Mouse (Mus musculus) forebrain, embryonic 10.5 days (tissue): ENCODE results near the gene Ablim1. TPM values are rescaled to one million over a fixed set of nuclear protein-coding genes. Genes with fewer than 3 reads are reported as not detected.
A peak's percentile ranks its signal among the peaks of the same experiment; 100 is the strongest.

Experiments
- DNase-seq: peaks from one replicate; pipeline ENCODE4 v3.0.0-alpha.2; 2017; ENCODE audit warnings: low spot score; ENCODE audit errors: extremely low spot score
- H3K27ac ChIP-seq: fragments of 300-500 bp; sonication (generic); 2 replicates; pipeline ENCODE4 v1.5.1; 2016; ENCODE audit warnings: mild to moderate bottlenecking
- H3K27me3 ChIP-seq: fragments of 300-500 bp; sonication (generic); 2 replicates; pipeline ENCODE4 v1.6.1; 2016; ENCODE audit warnings: mild to moderate bottlenecking; ENCODE audit not compliant: poor library complexity, severe bottlenecking
- H3K36me3 ChIP-seq: fragments of 300-500 bp; sonication (generic); replicated peaks from 2 replicates; pipeline ENCODE4 v1.6.1; 2016; ENCODE audit warnings: mild to moderate bottlenecking, moderate library complexity
- H3K4me1 ChIP-seq: fragments of 300-500 bp; sonication (generic); 2 replicates; pipeline ENCODE4 v1.6.1; 2016
- H3K4me3 ChIP-seq: fragments of 300-500 bp; sonication (generic); 2 replicates; pipeline ENCODE4 v1.5.1; 2016; ENCODE audit warnings: mild to moderate bottlenecking, moderate library complexity
- H3K9me3 ChIP-seq: fragments of 300-500 bp; sonication (generic); 2 replicates; pipeline ENCODE4 v1.6.1; 2016; ENCODE audit warnings: mild to moderate bottlenecking, moderate library complexity
- WGBS: fragments of 180-500 bp; shearing (Covaris S2); methylation state at CpG from one replicate; pipeline ENCODE4 v1.1.7; 2016; 5-methylcytosine and 5-hydroxymethylcytosine counted together
- polyA plus RNA-seq: library from polyadenylated mRNA; unstranded; fragments of >200 nt; fragmentation: Nextera tagmentation; extraction: Ambion mirVana; gene quantifications from 2 replicates; pipeline ENCODE4 v1.2.1, GENCODE M21; 2016

Gene Ablim1
- polyA plus RNA-seq, 1 experiment from 2014 or later = 21.0 TPM

DNA sequence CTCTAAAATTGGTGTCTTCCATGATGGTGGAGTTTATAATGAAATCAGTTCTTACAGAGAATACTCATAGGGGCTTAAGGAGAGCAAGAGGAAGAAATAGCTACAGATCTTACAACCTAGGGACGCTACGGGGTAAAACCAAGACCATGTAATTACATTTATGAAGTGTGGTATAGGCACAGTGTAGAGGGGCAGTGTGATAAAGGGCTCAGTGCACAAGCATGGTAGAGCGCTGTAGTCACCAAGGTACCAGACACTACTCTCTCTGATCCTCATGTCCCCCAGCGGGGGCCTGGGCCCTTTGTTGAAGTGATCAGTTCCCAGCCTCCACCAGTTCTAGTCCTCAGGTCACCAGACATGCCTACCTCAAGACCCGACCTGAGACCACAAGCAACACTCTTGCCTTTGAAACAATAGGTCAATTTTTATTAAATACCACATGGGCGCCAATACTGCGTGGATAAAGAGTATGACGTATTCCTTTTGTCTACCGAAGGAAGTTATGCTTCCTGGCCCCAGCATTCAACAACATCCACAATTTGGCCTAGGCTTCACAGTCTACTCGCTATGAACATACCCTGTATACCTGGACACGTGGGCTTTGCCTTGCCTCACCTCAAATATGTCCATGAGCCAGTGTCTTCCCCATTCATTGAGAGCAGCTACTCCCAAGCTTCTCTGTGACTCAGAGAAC is 213.8 kb downstream of the Ablim1 start:
- WGBS = 94% methylated on average over 11 of the region's 11 CpGs
- DNase-seq = no peak
- Histone ChIP-seq H3K27ac (no peak overlapping the region), H3K27me3 (no peaks in the 10 kb centered on the region), H3K4me3 (no peak overlapping the region), H3K9me3 (no peaks in the 10 kb centered on the region), H3K36me3 (no peaks in the 10 kb centered on the region; the same call in 1 of the 2 replicates), H3K4me1 (peaks cover 39% of the 10 kb centered on the region)

DNA sequence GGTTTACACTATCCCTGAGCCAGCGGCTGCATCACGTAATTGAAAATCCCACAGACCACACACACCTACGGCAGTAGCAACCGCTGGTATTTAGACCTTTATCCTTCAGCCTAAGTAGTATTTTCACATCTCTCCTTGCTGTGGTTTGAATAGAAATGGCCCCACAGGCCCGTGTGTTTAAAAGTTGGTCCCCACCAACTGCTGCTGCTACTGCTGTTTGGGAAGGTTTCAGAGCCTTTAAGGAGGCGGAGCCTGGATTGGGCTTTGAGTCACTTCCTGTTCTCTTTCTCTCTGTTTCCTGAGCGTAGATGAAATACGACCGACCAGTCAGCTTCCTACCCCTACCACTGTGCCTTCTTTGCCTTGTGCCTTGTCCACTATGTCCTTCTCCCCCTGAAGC is 214.7 kb downstream of the Ablim1 start:
- 0 out of 2 replicates have a peak overlapping the region, but pooled peaks have one; percentile 5 for H3K27ac ChIP-seq
- H3K4me1 ChIP-seq = peaks cover 32% of the 10 kb centered on the region
- no peak for DNase-seq
- 92% methylated on average over 9 of the region's 9 CpGs for WGBS
- no peaks in the 10 kb centered on the region for H3K9me3 ChIP-seq
- H3K36me3 ChIP-seq = no peaks in the 10 kb centered on the region
- no peak overlapping the region for H3K4me3 ChIP-seq
- no peaks in the 10 kb centered on the region for H3K27me3 ChIP-seq

DNA sequence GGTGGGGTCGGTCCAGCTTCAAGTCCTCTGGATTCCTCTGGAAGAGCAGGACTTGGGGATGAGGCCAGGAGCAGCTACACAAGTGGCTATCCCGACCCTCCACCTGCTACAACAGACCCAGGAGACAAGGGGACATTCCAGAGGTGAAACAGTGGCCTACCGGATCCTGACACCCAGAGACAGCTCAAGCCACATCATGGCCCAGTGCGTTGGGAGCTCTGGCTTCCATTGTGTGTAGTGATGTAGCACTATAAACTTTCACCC is 215.7 kb downstream of the Ablim1 start:
- Histone ChIP-seq H3K27me3 (no peaks in the 10 kb centered on the region), H3K36me3 (no peaks in the 10 kb centered on the region), H3K27ac (no peak overlapping the region), H3K9me3 (no peaks in the 10 kb centered on the region), H3K4me3 (no peak overlapping the region), H3K4me1 (peaks cover 32% of the 10 kb centered on the region)
- DNase-seq = no peak
- WGBS = 86% methylated on average over 4 of the region's 4 CpGs

DNA sequence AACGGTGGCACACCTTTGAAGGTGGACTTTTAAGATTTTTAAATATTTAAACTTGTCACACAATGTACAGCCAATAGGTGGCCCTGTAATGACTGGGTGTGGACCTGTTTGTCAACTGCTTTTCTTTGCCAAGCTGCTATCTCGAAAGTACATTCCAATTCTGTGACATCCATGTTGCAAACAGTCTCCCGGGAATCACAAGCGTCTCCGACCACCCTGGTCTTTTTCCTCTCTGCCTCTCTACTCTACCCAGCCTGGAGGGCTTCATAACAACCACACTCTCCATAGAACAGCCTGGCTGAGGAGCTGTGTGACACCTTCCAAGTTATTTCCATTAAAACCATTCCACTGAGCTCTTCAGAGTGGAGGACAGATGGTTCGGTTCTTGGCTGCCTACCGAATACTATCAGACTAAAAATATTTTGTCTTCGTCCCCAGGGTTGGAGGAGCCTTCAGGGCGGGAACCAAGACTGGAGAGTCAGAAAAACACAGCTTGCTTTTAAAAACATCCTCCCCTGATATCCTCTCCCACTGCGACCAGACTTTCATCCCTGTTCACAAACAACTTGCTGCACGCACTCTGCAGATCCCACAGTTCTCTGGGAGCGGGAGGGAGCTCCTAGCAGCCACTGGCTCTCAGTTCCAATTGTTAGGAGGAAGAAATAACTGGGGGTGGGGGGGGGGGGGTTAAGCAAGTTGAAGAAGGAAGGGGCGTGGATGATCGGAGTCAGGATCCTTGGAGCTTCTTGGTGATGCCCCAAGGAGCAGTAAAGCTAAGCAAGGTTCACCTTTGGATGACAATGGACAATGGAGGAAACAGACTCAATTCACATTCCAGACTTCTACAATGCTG is 216.3 kb downstream of the Ablim1 start:
- Histone ChIP-seq H3K36me3 (no peaks in the 10 kb centered on the region), H3K27ac (0 out of 2 replicates have a peak overlapping the region, but pooled peaks have one; percentile 13), H3K4me1 (peaks cover 30% of the 10 kb centered on the region), H3K27me3 (no peaks in the 10 kb centered on the region), H3K9me3 (no peaks in the 10 kb centered on the region), H3K4me3 (no peak overlapping the region)
- DNase-seq = no peak
- 79% methylated on average over 14 of the region's 14 CpGs for WGBS

DNA sequence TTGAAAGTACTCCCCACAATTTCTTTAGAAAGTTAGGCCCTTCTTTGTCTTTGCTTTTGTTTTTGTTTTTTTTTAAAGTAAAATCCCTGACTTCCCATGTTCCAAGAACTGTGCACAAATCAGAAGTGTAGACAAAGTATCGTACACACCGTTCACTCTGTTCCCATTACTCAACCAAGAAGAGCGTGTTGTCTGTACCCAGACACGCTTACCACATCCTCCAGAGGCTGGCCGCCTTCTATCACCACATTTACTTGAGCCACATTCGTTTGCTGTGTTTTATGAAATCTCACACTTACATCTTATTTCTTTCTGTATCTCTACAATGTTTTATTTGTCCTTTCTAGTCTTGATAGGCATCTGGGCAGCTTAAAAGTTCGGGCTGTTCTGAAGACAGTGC is 219.4 kb downstream of the Ablim1 start:
- peaks cover 35% of the 10 kb centered on the region for H3K4me1 ChIP-seq
- WGBS = 93% methylated on average over 7 of the region's 7 CpGs
- no peak for DNase-seq
- H3K4me3 ChIP-seq = no peak overlapping the region
- no peak overlapping the region for H3K27ac ChIP-seq
- H3K36me3 ChIP-seq = no peaks in the 10 kb centered on the region
- no peaks in the 10 kb centered on the region for H3K9me3 ChIP-seq
- H3K27me3 ChIP-seq = no peaks in the 10 kb centered on the region

DNA sequence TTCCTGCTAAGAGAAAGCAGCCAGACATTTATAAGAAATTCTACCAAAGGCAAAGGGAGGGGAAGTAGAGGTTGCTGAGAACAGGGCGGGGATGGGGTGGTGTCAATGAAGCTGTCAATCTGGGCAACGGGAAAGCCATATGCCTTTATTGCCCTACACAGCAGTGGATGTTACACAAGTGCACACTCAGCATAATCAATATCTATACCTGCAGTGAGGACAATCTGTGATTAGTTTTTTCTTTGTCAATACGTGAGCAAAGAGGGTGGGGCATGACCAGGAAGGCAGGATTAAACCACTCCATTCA is 221.1 kb downstream of the Ablim1 start:
- no peaks in the 10 kb centered on the region for H3K9me3 ChIP-seq
- H3K27me3 ChIP-seq = no peaks in the 10 kb centered on the region
- no peak overlapping the region for H3K27ac ChIP-seq
- no peak overlapping the region for H3K4me3 ChIP-seq
- 90% methylated on average over 3 of the region's 3 CpGs for WGBS
- no peak for DNase-seq
- H3K4me1 ChIP-seq = peaks cover 37% of the 10 kb centered on the region
- no peaks in the 10 kb centered on the region for H3K36me3 ChIP-seq

DNA sequence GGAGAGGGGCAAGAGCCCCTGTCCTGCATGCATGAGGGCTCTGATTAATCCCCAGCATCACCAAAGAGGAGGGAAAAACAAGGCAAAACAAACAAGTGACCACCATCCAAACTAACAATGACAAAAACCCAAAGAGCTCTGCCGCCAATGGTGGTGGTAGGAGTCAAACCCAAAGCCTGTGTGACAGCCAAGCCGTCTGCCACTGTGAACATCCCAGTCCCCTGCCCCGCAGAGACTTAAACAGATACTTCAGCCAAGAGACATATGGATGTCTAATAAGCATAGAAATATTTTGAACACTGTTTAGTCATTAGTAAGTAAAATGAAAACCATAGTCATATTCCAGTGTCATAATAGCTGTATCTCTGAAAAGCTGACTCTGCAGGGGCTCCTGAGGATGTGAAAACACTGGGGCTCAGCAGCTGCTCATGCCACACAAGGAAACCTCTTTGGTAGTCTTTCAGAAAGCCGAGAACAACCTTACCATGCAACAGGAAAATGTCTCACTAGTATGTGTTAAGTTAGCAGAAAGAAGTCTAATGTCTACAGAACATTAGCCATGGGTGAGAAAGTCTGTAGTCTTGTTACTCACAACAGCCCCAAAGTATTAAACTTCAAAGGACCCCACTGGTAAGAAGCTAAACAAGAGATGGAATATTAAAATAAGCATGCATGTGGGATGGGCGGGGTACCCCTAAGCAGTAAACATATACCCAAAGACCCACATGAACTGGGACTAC is 221.6 kb downstream of the Ablim1 start:
- no peak for DNase-seq
- 90% methylated on average over 5 of the region's 5 CpGs for WGBS
- H3K4me1 ChIP-seq = peaks cover 36% of the 10 kb centered on the region
- H3K9me3 ChIP-seq = no peaks in the 10 kb centered on the region
- no peak overlapping the region for H3K27ac ChIP-seq
- H3K27me3 ChIP-seq = no peaks in the 10 kb centered on the region
- no peak overlapping the region for H3K4me3 ChIP-seq
- H3K36me3 ChIP-seq = no peaks in the 10 kb centered on the region

DNA sequence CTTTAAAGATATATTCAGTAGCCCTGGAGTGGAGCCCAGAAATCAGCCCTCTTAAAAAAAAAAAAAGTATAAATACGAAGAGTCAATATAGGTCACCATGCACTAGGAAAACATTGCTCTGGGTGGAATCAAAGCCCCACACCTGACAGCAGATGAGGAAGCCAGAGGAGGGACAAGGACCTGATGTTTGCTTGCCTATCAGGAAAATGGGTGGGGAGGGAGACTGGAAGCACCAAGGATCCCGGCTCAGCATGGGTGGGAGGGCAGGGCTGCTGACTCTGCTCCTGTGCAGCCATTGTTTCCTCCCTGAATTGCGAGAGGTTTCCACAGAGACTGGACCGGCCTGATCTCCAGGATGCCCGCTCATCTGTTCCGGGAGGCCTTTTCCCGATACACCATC is 223.4 kb downstream of the Ablim1 start:
- Histone ChIP-seq H3K27ac (no peak overlapping the region), H3K4me3 (no peak overlapping the region), H3K9me3 (0 out of 2 replicates have a peak, but pooled peaks cover 2% of the 10 kb centered on the region), H3K27me3 (no peaks in the 10 kb centered on the region), H3K36me3 (no peaks in the 10 kb centered on the region), H3K4me1 (peaks cover 36% of the 10 kb centered on the region)
- DNase-seq = no peak
- 75% methylated on average over 7 of the region's 7 CpGs for WGBS

DNA sequence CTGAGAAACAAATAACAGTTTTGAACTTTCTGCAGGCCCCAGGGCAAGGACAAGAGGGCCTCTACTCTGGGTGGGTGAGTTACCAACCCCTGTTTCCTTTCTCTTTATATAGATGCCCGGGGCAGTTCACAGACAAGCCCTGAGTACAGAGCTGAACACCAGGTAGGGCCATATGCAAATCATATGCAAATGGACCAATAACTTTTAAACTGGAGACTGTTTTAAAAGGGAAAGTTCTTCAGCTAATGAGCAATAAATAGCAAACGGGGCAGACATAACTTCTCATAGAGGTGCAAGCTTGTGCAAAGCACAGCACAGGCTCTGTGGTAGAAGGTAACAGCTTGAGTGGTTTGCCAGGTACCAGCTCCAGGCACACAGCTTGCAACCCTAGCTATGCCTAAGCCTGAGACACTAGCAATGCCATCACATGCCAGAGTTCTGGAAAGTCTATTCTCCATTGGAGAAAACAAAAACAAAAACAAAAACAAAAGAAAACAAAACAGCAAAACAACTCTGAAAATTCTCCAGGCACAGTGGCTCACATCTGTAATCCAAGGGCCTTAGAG is 225.8 kb downstream of the Ablim1 start:
- no peak for DNase-seq
- no peak overlapping the region for H3K4me3 ChIP-seq
- no peaks in the 10 kb centered on the region for H3K36me3 ChIP-seq
- 0 out of 2 replicates have a peak, but pooled peaks cover 6% of the 10 kb centered on the region for H3K9me3 ChIP-seq
- H3K27ac ChIP-seq = no peak overlapping the region
- 81% methylated on average over 2 of the region's 2 CpGs for WGBS
- peaks cover 25% of the 10 kb centered on the region for H3K4me1 ChIP-seq
- no peaks in the 10 kb centered on the region for H3K27me3 ChIP-seq

DNA sequence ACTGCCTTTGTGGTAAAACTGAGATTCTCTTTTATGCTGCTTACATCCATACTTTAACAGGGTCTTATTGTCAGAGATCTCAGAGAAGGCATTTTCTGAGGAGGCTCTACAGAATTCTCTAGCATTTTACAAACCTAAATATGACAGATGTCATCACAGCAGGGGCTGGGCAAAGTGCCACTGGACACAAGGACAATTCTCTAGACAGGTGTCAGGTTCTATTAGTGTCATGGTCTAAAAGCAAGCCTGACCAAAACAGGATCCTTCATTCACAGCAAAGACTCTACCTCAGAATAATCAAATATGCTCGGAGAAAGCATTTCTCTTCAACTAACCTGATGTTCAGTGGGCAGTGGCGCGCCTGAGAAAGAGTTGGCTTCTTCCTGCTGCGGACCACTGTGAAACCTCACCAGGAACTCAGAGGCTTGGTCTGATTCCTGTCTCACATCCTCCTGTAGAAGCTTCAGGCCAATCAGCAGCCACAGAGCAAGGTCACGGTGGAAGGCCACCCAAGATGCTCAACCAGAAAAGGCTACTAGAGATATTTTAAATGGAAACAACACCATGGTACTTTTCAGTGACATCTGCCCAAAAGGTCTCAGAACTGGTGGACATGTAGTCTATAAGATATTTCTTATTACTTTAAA is 230.1 kb downstream of the Ablim1 start:
- DNase-seq = no peak
- no peak overlapping the region for H3K4me3 ChIP-seq

DNA sequence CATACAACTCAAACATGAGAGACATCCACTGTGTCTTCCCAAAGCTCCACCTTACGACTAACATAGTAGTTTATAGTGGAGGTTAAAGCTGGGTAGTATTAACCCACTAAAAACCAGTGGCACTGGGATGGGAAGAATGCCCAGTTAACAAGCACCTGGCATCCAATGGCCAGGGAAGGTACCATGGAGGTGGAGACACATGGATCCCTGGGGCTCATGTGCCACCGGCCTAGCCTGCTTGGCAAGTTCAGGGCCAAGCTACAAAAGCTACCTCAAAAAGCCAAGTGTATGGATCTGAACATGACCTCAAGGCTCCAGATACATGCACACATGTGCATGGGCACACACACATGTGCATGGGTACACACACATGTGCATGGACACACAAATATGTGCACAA is 230.8 kb downstream of the Ablim1 start:
- no peak overlapping the region for H3K27ac ChIP-seq
- DNase-seq = no peak
- H3K36me3 ChIP-seq = no peaks in the 10 kb centered on the region
- H3K27me3 ChIP-seq = no peaks in the 10 kb centered on the region
- H3K4me3 ChIP-seq = no peak overlapping the region
- 94% methylated on average over 2 of the region's 2 CpGs for WGBS
- 0 out of 2 replicates have a peak, but pooled peaks cover 6% of the 10 kb centered on the region for H3K9me3 ChIP-seq
- H3K4me1 ChIP-seq = peaks cover 44% of the 10 kb centered on the region

More for the DNA sequence above, 230.1 kb downstream of the Ablim1 start:
- H3K36me3 ChIP-seq = no peaks in the 10 kb centered on the region
- whole genome bisulfite sequencing = 94% methylated on average over 5 of the region's 5 CpGs
- H3K4me1 ChIP-seq = peaks cover 37% of the 10 kb centered on the region
- no peaks in the 10 kb centered on the region for H3K27me3 ChIP-seq
- 0 out of 2 replicates have a peak, but pooled peaks cover 6% of the 10 kb centered on the region for H3K9me3 ChIP-seq
- no peak overlapping the region for H3K27ac ChIP-seq

DNA sequence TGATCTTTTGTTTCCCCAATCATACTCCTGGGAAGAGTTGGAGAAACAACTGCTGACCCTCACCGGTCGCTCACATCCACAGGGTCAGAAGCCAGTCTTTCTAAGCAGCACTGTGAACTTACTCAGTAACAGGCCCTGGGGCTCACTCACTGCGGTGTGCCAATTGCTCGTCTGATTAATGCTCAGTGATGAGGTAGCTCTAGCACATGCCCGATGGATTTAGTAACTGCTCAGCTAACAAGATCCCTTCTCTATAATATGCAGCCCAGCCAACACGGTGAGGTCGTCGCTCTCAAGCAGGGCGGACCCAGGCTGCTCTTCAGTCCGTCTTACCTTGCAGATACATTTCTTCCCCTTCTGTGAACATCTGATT is 231.6 kb downstream of the Ablim1 start:
- WGBS = 70% methylated on average over 10 of the region's 10 CpGs
- peaks cover 46% of the 10 kb centered on the region for H3K4me1 ChIP-seq
- DNase-seq = no peak
- no peaks in the 10 kb centered on the region for H3K27me3 ChIP-seq
- H3K4me3 ChIP-seq = no peak overlapping the region
- no peaks in the 10 kb centered on the region for H3K36me3 ChIP-seq
- H3K9me3 ChIP-seq = 0 out of 2 replicates have a peak, but pooled peaks cover 6% of the 10 kb centered on the region
- no peak overlapping the region for H3K27ac ChIP-seq
